Mouse (Mus musculus) intestine, embryonic 14.5 days (tissue): ENCODE measurements around the gene Gm33543. TPM values are rescaled to one million over a fixed set of nuclear protein-coding genes. Genes with fewer than 3 reads are reported as not detected.

Source experiments
- ATAC-seq: fragments of 200-750 bp; cut with Nextera tagmentation; replicated peaks from 2 replicates; pipeline ENCODE4 v1.8.0; 2017; ENCODE audit warnings: low read depth, moderate number of reproducible peaks, moderate TSS enrichment, moderate library complexity; ENCODE audit not compliant: low FRiP score, low TSS enrichment
- DNase-seq: peaks from one replicate; pipeline ENCODE4 v3.0.0-alpha.2; 2018; ENCODE audit warnings: low spot score
- H3K27ac ChIP-seq: fragments of 300-500 bp; sonication (generic); 2 replicates; pipeline ENCODE4 v1.5.1; 2014; ENCODE audit warnings: low read depth, mild to moderate bottlenecking, control low read depth
- H3K27me3 ChIP-seq: fragments of 300-500 bp; sonication (generic); replicated peaks from 2 replicates; pipeline ENCODE4 v1.6.1; 2014; ENCODE audit warnings: low read length, control low read depth; ENCODE audit not compliant: control insufficient read depth, insufficient read depth
- H3K36me3 ChIP-seq: fragments of 300-500 bp; sonication (generic); 2 replicates; pipeline ENCODE4 v1.6.1; 2014; ENCODE audit warnings: low read length, control low read depth; ENCODE audit not compliant: control insufficient read depth, insufficient read depth
- H3K4me1 ChIP-seq: fragments of 300-500 bp; sonication (generic); replicated peaks from 2 replicates; pipeline ENCODE4 v1.6.1; 2014; ENCODE audit warnings: low read length, control low read depth, mixed read lengths; ENCODE audit not compliant: control insufficient read depth, insufficient read depth
- H3K4me2 ChIP-seq: fragments of 300-500 bp; sonication (generic); 2 replicates; pipeline ENCODE4 v1.6.1; 2014; ENCODE audit warnings: low read length
- H3K4me3 ChIP-seq: fragments of 300-500 bp; sonication (generic); 2 replicates; pipeline ENCODE4 v1.5.1; 2014; ENCODE audit warnings: low read depth, low read length, control low read depth, mixed read lengths
- H3K9ac ChIP-seq: fragments of 300-500 bp; sonication (generic); 2 replicates; pipeline ENCODE4 v1.6.1; 2014; ENCODE audit warnings: mild to moderate bottlenecking, low read length
- H3K9me3 ChIP-seq: fragments of 300-500 bp; sonication (generic); 2 replicates; pipeline ENCODE4 v1.6.1; 2016; ENCODE audit warnings: low read length, control low read depth; ENCODE audit not compliant: control insufficient read depth
- WGBS: fragments of 180-500 bp; shearing (Covaris S2); extraction: QIAGEN DNeasy Blood & Tissue Kit; methylation state at CpG from one replicate; pipeline ENCODE4 v1.1.7; 2014; 5-methylcytosine and 5-hydroxymethylcytosine counted together
- polyA plus RNA-seq: library from polyadenylated mRNA; unstranded; fragments of >200 nt; fragmentation: Nextera tagmentation; extraction: Ambion mirVana; gene quantifications from 2 replicates; pipeline ENCODE4 v1.2.1, GENCODE M21; 2014

Gene Gm33543
- polyA plus RNA-seq, 1 experiment from 2014 or later, result not detected

- H3K9ac ChIP-seq, result no peak overlapping the region
- H3K4me2 ChIP-seq, result no peak overlapping the region
- H3K36me3 ChIP-seq, result no peaks in the 10 kb centered on the region
- 0 out of 2 replicates have a peak, but pooled peaks cover 4% of the 10 kb centered on the region for H3K4me1 ChIP-seq
- no peak overlapping the region for H3K27ac ChIP-seq
- 91% methylated on average over 2 of the region's 2 CpGs for WGBS
- H3K9me3 ChIP-seq, result no peaks in the 10 kb centered on the region
- no peaks in the 10 kb centered on the region for H3K27me3 ChIP-seq
- H3K4me3 ChIP-seq, result no peak overlapping the region
- no peak for ATAC-seq
- DNase-seq, result no peak
Observed at GRCm38 (mm10) chr10:95818506-95818905, 24.2 kb downstream of the Gm33543 start.

GRCm38 (mm10) chr10:95817419-95818161, 25.1 kb downstream of the Gm33543 start:
- Histone ChIP-seq H3K27me3 (no peaks in the 10 kb centered on the region), H3K4me3 (no peak overlapping the region), H3K9me3 (no peaks in the 10 kb centered on the region), H3K27ac (no peak overlapping the region), H3K9ac (no peak overlapping the region), H3K4me2 (no peak overlapping the region), H3K4me1 (0 out of 2 replicates have a peak, but pooled peaks cover 4% of the 10 kb centered on the region), H3K36me3 (no peaks in the 10 kb centered on the region)
- ATAC-seq, result no peak
- 27% methylated on average over 9 of the region's 9 CpGs for WGBS
- DNase-seq, result no peak

DNA sequence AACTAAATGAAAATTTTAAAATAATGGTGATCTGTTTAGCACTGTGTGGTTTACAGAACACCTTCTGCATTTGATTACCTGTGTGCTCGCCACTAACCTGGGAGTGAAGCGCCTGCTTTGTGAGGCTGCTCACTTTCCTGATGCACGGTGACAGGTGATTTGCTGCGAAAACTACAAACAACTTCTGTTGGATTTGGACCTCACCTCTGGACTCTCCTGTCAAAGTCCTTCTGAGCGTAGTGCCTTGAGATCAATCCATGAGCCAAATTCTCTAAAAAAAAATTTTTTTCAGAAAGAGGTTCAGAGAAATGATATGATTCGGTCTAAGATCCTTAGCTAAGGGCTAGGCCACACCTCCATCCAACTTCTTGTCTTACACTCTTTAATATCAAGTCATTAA, 28.4 kb downstream of the Gm33543 start:
- DNase-seq (no peak), ATAC-seq (no peak)
- Histone ChIP-seq H3K9me3 (no peaks in the 10 kb centered on the region), H3K4me3 (no peak overlapping the region), H3K4me2 (no peak overlapping the region), H3K9ac (no peak overlapping the region), H3K27me3 (no peaks in the 10 kb centered on the region), H3K36me3 (no peaks in the 10 kb centered on the region), H3K27ac (no peak overlapping the region), H3K4me1 (0 out of 2 replicates have a peak, but pooled peaks cover 4% of the 10 kb centered on the region)
- 97% methylated on average over 6 of the region's 6 CpGs for WGBS

DNA sequence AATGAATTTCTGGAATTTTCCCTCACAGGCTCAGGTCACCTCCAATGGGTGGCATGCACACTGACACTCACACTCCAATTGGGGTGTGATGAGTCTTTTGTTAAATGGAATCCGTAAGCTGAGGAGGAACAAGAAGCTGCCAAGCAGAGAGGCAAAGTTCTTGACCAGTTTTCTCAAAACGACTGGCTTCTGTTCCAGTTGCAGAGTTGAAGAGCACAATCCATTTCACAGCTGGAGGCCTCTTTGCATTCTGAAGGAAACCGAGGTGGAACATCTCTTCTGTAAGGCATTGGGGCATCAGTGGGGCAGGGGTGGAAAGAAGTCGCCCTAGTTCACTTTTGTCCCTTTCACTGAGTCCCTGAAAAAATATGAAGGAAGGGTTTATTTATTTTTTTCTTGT, 30.9 kb downstream of the Gm33543 start:
- DNase-seq, result no peak
- no peak for ATAC-seq
- H3K4me2 ChIP-seq, result no peak overlapping the region
- H3K27ac ChIP-seq, result no peak overlapping the region
- WGBS, result 73% methylated on average over 4 of the region's 4 CpGs
- no peak overlapping the region for H3K4me3 ChIP-seq
- no peaks in the 10 kb centered on the region for H3K9me3 ChIP-seq
- no peaks in the 10 kb centered on the region for H3K4me1 ChIP-seq
- no peak overlapping the region for H3K9ac ChIP-seq
- H3K36me3 ChIP-seq, result no peaks in the 10 kb centered on the region
- no peaks in the 10 kb centered on the region for H3K27me3 ChIP-seq

- WGBS, result 53% methylated on average over 2 of the region's 2 CpGs
- no peak overlapping the region for H3K27ac ChIP-seq
- DNase-seq, result no peak
- H3K4me1 ChIP-seq, result no peaks in the 10 kb centered on the region
- no peak overlapping the region for H3K4me3 ChIP-seq
- H3K36me3 ChIP-seq, result no peaks in the 10 kb centered on the region
- no peak overlapping the region for H3K9ac ChIP-seq
- H3K4me2 ChIP-seq, result no peak overlapping the region
- H3K27me3 ChIP-seq, result no peaks in the 10 kb centered on the region
- H3K9me3 ChIP-seq, result no peaks in the 10 kb centered on the region
- ATAC-seq, result no peak
Observed at GRCm38 (mm10) chr10:95801443-95801811, 41.3 kb downstream of the Gm33543 start.

- no peak overlapping the region for H3K4me3 ChIP-seq
- no peak overlapping the region for H3K27ac ChIP-seq
- WGBS, result 70% methylated on average over 7 of the region's 7 CpGs
- no peak overlapping the region for H3K9ac ChIP-seq
- DNase-seq (no peak), ATAC-seq (no peak)
- H3K4me2 ChIP-seq, result no peak overlapping the region
- H3K36me3 ChIP-seq, result no peaks in the 10 kb centered on the region
- H3K27me3 ChIP-seq, result no peaks in the 10 kb centered on the region
- H3K9me3 ChIP-seq, result no peaks in the 10 kb centered on the region
- H3K4me1 ChIP-seq, result no peaks in the 10 kb centered on the region
Observed at GRCm38 (mm10) chr10:95800693-95801442, 41.9 kb downstream of the Gm33543 start.

GRCm38 (mm10) chr10:95797645-95798395, 44.9 kb downstream of the Gm33543 start:
- ATAC-seq (no peak), DNase-seq (no peak)
- no peaks in the 10 kb centered on the region for H3K27me3 ChIP-seq
- H3K36me3 ChIP-seq, result no peaks in the 10 kb centered on the region
- no peaks in the 10 kb centered on the region for H3K4me1 ChIP-seq
- no peak overlapping the region for H3K4me3 ChIP-seq
- no peak overlapping the region for H3K4me2 ChIP-seq
- no peaks in the 10 kb centered on the region for H3K9me3 ChIP-seq
- H3K27ac ChIP-seq, result no peak overlapping the region
- no peak overlapping the region for H3K9ac ChIP-seq
- WGBS, result 87% methylated on average over 12 of the region's 12 CpGs

DNA sequence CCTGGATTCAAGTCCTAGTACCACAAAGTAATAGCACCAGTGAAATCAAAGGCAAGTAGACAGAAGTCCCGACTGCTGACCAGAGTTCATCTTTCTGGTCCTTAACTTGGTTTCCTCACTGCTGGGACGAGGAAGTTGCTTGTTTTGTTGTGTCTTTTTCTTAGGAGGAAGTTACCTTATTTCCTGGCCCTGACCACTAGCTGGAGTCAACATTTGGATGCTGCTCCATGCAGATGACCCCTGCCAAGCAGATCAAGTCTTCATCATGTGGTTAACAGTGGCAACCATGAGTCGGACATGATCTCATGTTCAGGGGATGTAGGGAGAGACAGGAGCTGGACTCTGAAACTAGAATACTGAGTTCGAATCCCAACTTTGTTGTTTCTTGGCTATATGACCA, 47.2 kb downstream of the Gm33543 start:
- Histone ChIP-seq H3K36me3 (no peaks in the 10 kb centered on the region), H3K4me3 (no peak overlapping the region), H3K9me3 (no peaks in the 10 kb centered on the region), H3K27me3 (no peaks in the 10 kb centered on the region), H3K4me2 (no peak overlapping the region), H3K9ac (no peak overlapping the region), H3K4me1 (no peaks in the 10 kb centered on the region), H3K27ac (no peak overlapping the region)
- DNase-seq, result no peak
- no peak for ATAC-seq
- 83% methylated on average over 4 of the region's 4 CpGs for WGBS
